Mouse (Mus musculus) lung, adult 2 months (tissue): Measurements from ENCODE around the gene Lsm4.

ENCODE experiments used
- CTCF ChIP-seq: fragments of 200-500 bp; IDR thresholded peaks from 2 replicates; pipeline ENCODE4 v1.5.1; 2011; ENCODE audit warnings: mild to moderate bottlenecking, low read length, control low read depth; ENCODE audit not compliant: insufficient read depth
- POLR2A ChIP-seq: fragments of 200-500 bp; IDR thresholded peaks from 2 replicates; pipeline ENCODE4 v1.6.1; 2011; ENCODE audit warnings: low read depth, mild to moderate bottlenecking, control low read depth, low read length, borderline replicate concordance; ENCODE audit errors: extremely low read depth

DNA sequence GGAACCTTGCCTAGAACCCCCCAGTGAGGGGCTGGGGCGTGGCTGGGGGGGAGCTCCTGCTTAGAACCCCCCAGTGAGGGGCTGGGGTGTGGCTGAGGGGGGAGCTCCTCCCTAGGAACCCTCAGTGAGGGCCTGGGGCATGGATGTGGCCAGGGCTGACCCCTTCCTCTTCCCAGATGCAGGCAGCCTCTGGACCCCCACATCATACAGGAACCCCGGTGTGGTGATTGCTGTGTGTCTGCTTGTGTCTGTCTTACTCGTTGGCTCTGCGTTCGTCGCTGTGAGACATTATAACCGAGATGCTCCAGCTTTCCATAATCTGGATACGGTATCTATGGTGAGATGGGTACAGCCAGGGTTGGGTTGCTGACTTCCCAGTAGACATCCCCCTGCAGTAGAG lies 48.6 kb downstream of the Lsm4 start:
- TF ChIP-seq POLR2A: no peak
- TF ChIP-seq CTCF: no peak
